Mouse (Mus musculus): Measurements from ENCODE around the gene Per2. TPM values are rescaled to one million over a fixed set of nuclear protein-coding genes. Genes with fewer than 3 reads are reported as not detected.
A peak's percentile ranks its signal among the peaks of the same experiment; 100 is the strongest.

Per2 gene
- polyA plus RNA-seq (2012; fragmentation: generic; extraction: Trizol) = 0.96 TPM
- long read RNA-seq, experiment 1, partial matches to known transcripts = 1 of 2 reads
- long read RNA-seq, experiment 1, other reads (novel, unspliced or antisense) = 1 of 2 reads
- long read RNA-seq, experiment 2, full-length matches to known transcripts = 2 of 5 reads
- long read RNA-seq, experiment 2, partial matches to known transcripts = 1 of 5 reads
- long read RNA-seq, experiment 2, other reads (novel, unspliced or antisense) = 2 of 5 reads

- H3K79me2 ChIP-seq (ENCODE audit: control insufficient read depth, insufficient read depth) = no peaks in the 10 kb centered on the region
- no peaks in the 10 kb centered on the region for H3K27me3 ChIP-seq (ENCODE audit: control insufficient read depth, insufficient read depth, insufficient read length)
- H3ac ChIP-seq (ENCODE audit: control insufficient read depth, insufficient read length, low read depth) = peak within 1 kb of the TSS; percentile 58
- TF ChIP-seq MYOG (IDR thresholded peaks at IDR 0.05; ENCODE audit: control insufficient read depth, extremely low read depth, insufficient read length) (no peak), MYOD1 (IDR thresholded peaks at IDR 0.05; ENCODE audit: control insufficient read depth, insufficient read length, low read depth) (no peak), MAX (IDR thresholded peaks at IDR 0.05) (peak; percentile 98), USF1 (IDR thresholded peaks at IDR 0.05; ENCODE audit: low read depth) (no peak), CTCF (IDR thresholded peaks at IDR 0.05; ENCODE audit: control insufficient read depth, insufficient read depth, insufficient read length) (peak; percentile 43)
- no peaks in the 10 kb centered on the region for H3K36me3 ChIP-seq (ENCODE audit: control insufficient read depth, insufficient read depth)
- H3K79me3 ChIP-seq (ENCODE audit: low read depth) = peaks cover 2% of the 10 kb centered on the region
- H3K4me3 ChIP-seq (ENCODE audit: insufficient read depth, poor library complexity, severe bottlenecking) = peak within 1 kb of the TSS; percentile 44
Measured at GRCm38 (mm10) chr1:91459059-91459809, at the start of gene Per2. TSS of gene Per2 (minus strand) at chr1:91459324.

- Histone ChIP-seq H3K36me3 (ENCODE audit: control insufficient read depth, insufficient read depth) (peaks cover 27% of the 10 kb centered on the region), H3K79me2 (ENCODE audit: control insufficient read depth, insufficient read depth) (no peaks in the 10 kb centered on the region), H3K79me3 (ENCODE audit: low read depth) (no peaks in the 10 kb centered on the region), H3ac (ENCODE audit: control insufficient read depth, insufficient read length, low read depth) (no peak overlapping the region), H3K27me3 (ENCODE audit: control insufficient read depth, insufficient read depth, insufficient read length) (no peaks in the 10 kb centered on the region), H3K4me3 (ENCODE audit: insufficient read depth, poor library complexity, severe bottlenecking) (no peak overlapping the region)
- no peak for TF ChIP-seq USF1 (IDR thresholded peaks at IDR 0.05; ENCODE audit: low read depth)
- no peak for TF ChIP-seq MYOD1 (IDR thresholded peaks at IDR 0.05; ENCODE audit: control insufficient read depth, insufficient read length, low read depth)
- no peak for TF ChIP-seq MAX (IDR thresholded peaks at IDR 0.05)
- TF ChIP-seq CEBPB (IDR thresholded peaks at IDR 0.05; ENCODE audit: low read depth) = no peak
- TF ChIP-seq CTCF (IDR thresholded peaks at IDR 0.05; ENCODE audit: control insufficient read depth, insufficient read depth, insufficient read length) = no peak
- TF ChIP-seq MYOG (IDR thresholded peaks at IDR 0.05; ENCODE audit: control insufficient read depth, extremely low read depth, insufficient read length) = no peak
- no peak for TF ChIP-seq FOSL1 (IDR thresholded peaks at IDR 0.05; ENCODE audit: insufficient read depth, low read length, poor library complexity, severe bottlenecking)
Measured at GRCm38 (mm10) chr1:91504615-91505014, 45.5 kb upstream of the Per2 start.

- peaks cover 20% of the 10 kb centered on the region for H3K79me3 ChIP-seq (ENCODE audit: low read depth)
- H3K79me2 ChIP-seq (ENCODE audit: control insufficient read depth, insufficient read depth) = peaks cover 43% of the 10 kb centered on the region
- no peak for TF ChIP-seq MYOD1 (IDR thresholded peaks at IDR 0.05; ENCODE audit: control insufficient read depth, insufficient read length, low read depth)
- no peak for TF ChIP-seq CTCF (IDR thresholded peaks at IDR 0.05; ENCODE audit: control insufficient read depth, insufficient read depth, insufficient read length)
- no peak for TF ChIP-seq FOSL1 (IDR thresholded peaks at IDR 0.05; ENCODE audit: insufficient read depth, low read length, poor library complexity, severe bottlenecking)
- no peak for TF ChIP-seq MAX (IDR thresholded peaks at IDR 0.05)
- TF ChIP-seq MYOG (IDR thresholded peaks at IDR 0.05; ENCODE audit: control insufficient read depth, extremely low read depth, insufficient read length) = no peak
- TF ChIP-seq USF1 (IDR thresholded peaks at IDR 0.05; ENCODE audit: low read depth) = no peak
- TF ChIP-seq CEBPB (IDR thresholded peaks at IDR 0.05; ENCODE audit: low read depth) = no peak
- H3K27me3 ChIP-seq (ENCODE audit: control insufficient read depth, insufficient read depth, insufficient read length) = no peaks in the 10 kb centered on the region
- H3K36me3 ChIP-seq (ENCODE audit: control insufficient read depth, insufficient read depth) = peaks cover 11% of the 10 kb centered on the region
- H3K4me3 ChIP-seq (ENCODE audit: insufficient read depth, poor library complexity, severe bottlenecking) = no peak overlapping the region
- no peak overlapping the region for H3ac ChIP-seq (ENCODE audit: control insufficient read depth, insufficient read length, low read depth)
Measured at GRCm38 (mm10) chr1:91498579-91498978, 39.5 kb upstream of the Per2 start.

GRCm38 (mm10) chr1:91495321-91495720 lies 36.2 kb upstream of the Per2 start:
- peak overlapping the region; percentile 70 for H3ac ChIP-seq (ENCODE audit: control insufficient read depth, insufficient read length, low read depth)
- no peaks in the 10 kb centered on the region for H3K36me3 ChIP-seq (ENCODE audit: control insufficient read depth, insufficient read depth)
- H3K79me2 ChIP-seq (ENCODE audit: control insufficient read depth, insufficient read depth) = peaks cover 43% of the 10 kb centered on the region
- peak overlapping the region; percentile 89 for H3K4me3 ChIP-seq (ENCODE audit: insufficient read depth, poor library complexity, severe bottlenecking)
- peaks cover 20% of the 10 kb centered on the region for H3K79me3 ChIP-seq (ENCODE audit: low read depth)
- no peaks in the 10 kb centered on the region for H3K27me3 ChIP-seq (ENCODE audit: control insufficient read depth, insufficient read depth, insufficient read length)
- TF ChIP-seq USF1 (IDR thresholded peaks at IDR 0.05; ENCODE audit: low read depth) (no peak), FOSL1 (IDR thresholded peaks at IDR 0.05; ENCODE audit: insufficient read depth, low read length, poor library complexity, severe bottlenecking) (no peak), MYOD1 (IDR thresholded peaks at IDR 0.05; ENCODE audit: control insufficient read depth, insufficient read length, low read depth) (no peak), CTCF (IDR thresholded peaks at IDR 0.05; ENCODE audit: control insufficient read depth, insufficient read depth, insufficient read length) (no peak), MYOG (IDR thresholded peaks at IDR 0.05; ENCODE audit: control insufficient read depth, extremely low read depth, insufficient read length) (no peak)

- peaks cover 43% of the 10 kb centered on the region for H3K79me2 ChIP-seq (ENCODE audit: control insufficient read depth, insufficient read depth)
Measured at GRCm38 (mm10) chr1:91494457-91495140, 35.5 kb upstream of the Per2 start, which contains the start of gene Traf3ip1. TSS of gene Traf3ip1 (plus strand) at chr1:91494647.

More at GRCm38 (mm10) chr1:91494457-91495140, 35.5 kb upstream of the Per2 start, which contains the start of gene Traf3ip1:
- Histone ChIP-seq H3ac (ENCODE audit: control insufficient read depth, insufficient read length, low read depth) (peak within 1 kb of the TSS; percentile 70), H3K36me3 (ENCODE audit: control insufficient read depth, insufficient read depth) (no peaks in the 10 kb centered on the region), H3K79me3 (ENCODE audit: low read depth) (peaks cover 20% of the 10 kb centered on the region), H3K27me3 (ENCODE audit: control insufficient read depth, insufficient read depth, insufficient read length) (no peaks in the 10 kb centered on the region), H3K4me3 (ENCODE audit: insufficient read depth, poor library complexity, severe bottlenecking) (peak within 1 kb of the TSS; percentile 89)
- TF ChIP-seq USF1 (IDR thresholded peaks at IDR 0.05; ENCODE audit: low read depth) = no peak
- peak; percentile 16 for TF ChIP-seq MAX (IDR thresholded peaks at IDR 0.05)
